Mouse (Mus musculus) frontal cortex, adult 2 months (tissue): ENCODE results near the gene Fbxw10. TPM values are rescaled to one million over a fixed set of nuclear protein-coding genes. Genes with fewer than 3 reads are reported as not detected.
A peak's percentile ranks its signal among the peaks of the same experiment; 100 is the strongest.

ENCODE experiments used
- DNase-seq, 2 experiments: peaks; one replicate each; pipeline ENCODE4 v3.0.0; 2022; ENCODE audit warnings: low spot score in 1 of 2; ENCODE audit errors: extremely low spot score in 1 of 2
- polyA plus RNA-seq: library from polyadenylated mRNA; depleted of rRNA; stranded (reverse); fragments of >200 nt; gene quantifications from 2 replicates; pipeline ENCODE4 v1.2.3, GENCODE M21; 2012

Gene Fbxw10
- polyA plus RNA-seq, 1 experiment, result 0.66 TPM

GRCm38 (mm10) chr11:62830387-62830786 is 16.5 kb upstream of the Fbxw10 start:
- DNase-seq, result no peak

DNA sequence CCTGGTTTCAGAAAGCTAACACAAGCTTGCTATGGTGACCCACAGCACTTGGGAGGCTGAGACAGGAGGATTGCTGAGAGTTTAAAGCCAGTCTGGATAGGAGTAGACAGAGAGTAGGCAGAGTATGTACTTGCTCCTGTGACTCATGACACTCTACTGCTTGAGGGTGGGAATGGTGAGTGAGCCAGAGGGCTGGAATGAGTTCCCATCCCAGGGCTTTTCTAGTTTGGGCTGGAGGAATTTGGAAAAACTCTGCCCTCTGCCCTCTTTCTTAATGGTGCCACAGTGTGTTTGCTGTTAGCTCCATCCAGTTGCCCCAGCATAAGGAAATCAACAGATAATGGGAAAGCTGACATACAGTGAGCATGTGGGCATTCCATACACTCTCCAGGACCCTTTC is 15.0 kb upstream of the Fbxw10 start:
- DNase-seq, result no peak

DNA sequence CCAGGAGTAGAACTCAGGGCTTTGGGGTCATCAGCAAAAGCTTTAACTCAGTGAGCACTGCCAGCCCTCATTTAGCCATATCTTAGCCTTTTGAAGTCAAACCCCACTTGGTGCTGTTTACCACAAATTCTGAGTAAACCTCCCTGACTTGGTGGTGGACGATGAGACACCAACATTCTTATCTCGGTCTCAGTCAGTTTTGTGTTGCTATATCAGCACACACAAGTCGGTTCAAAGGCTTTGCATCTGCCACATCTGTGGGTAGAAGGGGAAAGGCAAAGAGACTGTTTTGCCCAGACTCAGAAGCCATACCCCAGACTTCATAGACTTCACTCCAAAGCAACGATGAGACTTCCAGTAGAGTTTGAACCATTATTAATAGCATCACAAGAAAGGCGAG is 2.3 kb upstream of the Fbxw10 start:
- DNase-seq, result no peak

- DNase-seq, result no peak
Measured at GRCm38 (mm10) chr11:62845730-62846129, 1.1 kb upstream of the Fbxw10 start.

DNA sequence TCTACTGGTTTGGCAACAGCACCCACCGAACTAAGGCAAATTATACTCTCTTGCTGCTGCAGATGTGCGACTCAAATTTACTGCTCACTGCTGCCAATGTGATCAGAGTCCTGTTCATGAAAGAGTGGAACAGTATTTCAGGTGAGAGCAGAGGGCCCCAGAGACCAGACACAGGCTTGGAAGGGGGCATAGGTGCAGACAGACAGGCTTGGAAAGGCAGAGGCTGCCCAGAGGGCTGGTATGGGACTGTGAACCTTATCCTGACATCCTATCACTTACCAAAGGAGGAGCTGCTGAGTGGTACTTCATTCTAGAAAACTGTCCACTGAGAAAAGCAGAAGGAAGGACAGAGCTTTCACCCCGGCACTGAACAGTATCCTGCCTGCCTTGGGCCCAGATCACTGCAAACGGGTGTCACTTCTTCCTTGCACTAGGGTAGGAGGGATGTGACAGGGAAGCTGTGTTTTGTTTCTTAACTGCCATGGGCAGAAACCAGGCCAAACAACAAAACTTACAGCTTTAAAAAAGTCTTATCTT is 854 bp downstream of the Fbxw10 start:
- peak in 1 of 2 experiments; percentile 3 for DNase-seq

GRCm38 (mm10) chr11:62848301-62848700 is 1.4 kb downstream of the Fbxw10 start:
- DNase-seq, result no peak

DNA sequence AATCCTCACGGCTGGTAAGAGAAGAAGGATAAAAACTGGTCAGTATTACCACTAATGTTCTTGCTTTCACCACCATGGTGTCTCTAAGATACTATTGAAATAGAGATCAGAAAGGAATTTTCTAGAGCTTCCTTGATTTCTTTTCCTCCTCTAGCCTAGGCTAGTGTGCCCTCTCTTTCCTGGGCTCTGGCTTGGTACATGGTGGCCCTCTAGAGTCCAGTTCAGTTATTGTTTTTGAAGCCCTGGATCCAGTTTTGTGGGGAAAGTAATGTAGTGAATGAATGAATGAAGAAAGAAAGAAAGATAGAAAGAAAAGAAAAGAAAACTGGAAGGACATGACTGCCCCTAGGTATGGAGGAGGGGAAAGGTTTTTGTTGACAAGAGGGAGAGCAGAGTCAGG is 4.3 kb downstream of the Fbxw10 start:
- DNase-seq, result peak in 1 of 2 experiments; percentile 58

DNA sequence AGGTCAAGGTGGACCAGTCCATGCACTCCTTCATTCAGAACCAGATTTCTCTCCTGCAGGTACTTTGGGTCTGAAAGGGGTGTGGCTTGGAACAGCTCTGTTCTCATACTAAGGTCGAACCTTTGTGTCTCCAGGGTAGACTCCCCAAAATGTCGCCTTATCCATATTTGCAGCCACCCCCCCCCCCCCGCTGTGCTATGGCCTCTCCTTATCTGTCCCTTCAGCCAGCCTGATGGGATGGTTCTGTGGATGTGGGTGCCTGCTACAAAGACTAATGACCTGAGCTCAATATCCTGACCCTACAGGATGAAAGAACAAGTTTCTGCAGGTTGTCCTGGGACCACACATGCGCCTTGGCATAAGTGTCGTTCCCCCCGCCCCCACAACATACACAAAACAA is 6.5 kb downstream of the Fbxw10 start:
- no peak for DNase-seq

GRCm38 (mm10) chr11:62865562-62865961 is 18.7 kb downstream of the Fbxw10 start:
- no peak for DNase-seq

GRCm38 (mm10) chr11:62866685-62867084 is 19.8 kb downstream of the Fbxw10 start:
- DNase-seq, result no peak

GRCm38 (mm10) chr11:62869201-62869600 is 22.3 kb downstream of the Fbxw10 start:
- no peak for DNase-seq

- no peak for DNase-seq
Measured at GRCm38 (mm10) chr11:62869715-62870371, 23.0 kb downstream of the Fbxw10 start.

GRCm38 (mm10) chr11:62873479-62873878 is 26.6 kb downstream of the Fbxw10 start:
- DNase-seq, result no peak

GRCm38 (mm10) chr11:62875696-62876095 is 28.8 kb downstream of the Fbxw10 start:
- DNase-seq, result no peak

DNA sequence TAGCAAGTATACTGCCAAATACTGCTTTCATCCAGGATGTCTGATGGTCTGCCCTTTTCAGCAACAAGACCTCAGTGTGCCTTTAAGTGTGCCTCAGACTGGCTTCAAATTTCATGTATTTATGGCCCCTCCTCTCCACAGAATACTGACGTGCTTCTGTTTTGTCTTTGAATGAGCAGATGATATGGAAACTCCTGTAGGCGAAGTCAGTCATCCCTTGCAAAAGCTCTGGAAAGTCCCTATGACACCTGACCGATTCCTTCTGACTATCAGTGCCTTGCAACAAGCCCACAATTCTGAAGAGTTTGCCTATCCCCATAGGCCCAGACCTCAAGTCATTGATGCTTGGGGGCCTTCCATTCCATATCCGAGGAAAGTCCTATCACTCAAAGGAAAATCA is 29.6 kb downstream of the Fbxw10 start:
- DNase-seq, result no peak

- no peak for DNase-seq
Measured at GRCm38 (mm10) chr11:62877391-62877790, 30.5 kb downstream of the Fbxw10 start.

GRCm38 (mm10) chr11:62878728-62879127 is 31.9 kb downstream of the Fbxw10 start:
- peak in 1 of 2 experiments; percentile 48 for DNase-seq

- peak; percentile 96 to 99 for DNase-seq
Measured at GRCm38 (mm10) chr11:62879220-62880048, 32.6 kb downstream of the Fbxw10 start, which contains the start of gene Tvp23b. Gene Tvp23b (plus strand): TSS chr11:62879455.

DNA sequence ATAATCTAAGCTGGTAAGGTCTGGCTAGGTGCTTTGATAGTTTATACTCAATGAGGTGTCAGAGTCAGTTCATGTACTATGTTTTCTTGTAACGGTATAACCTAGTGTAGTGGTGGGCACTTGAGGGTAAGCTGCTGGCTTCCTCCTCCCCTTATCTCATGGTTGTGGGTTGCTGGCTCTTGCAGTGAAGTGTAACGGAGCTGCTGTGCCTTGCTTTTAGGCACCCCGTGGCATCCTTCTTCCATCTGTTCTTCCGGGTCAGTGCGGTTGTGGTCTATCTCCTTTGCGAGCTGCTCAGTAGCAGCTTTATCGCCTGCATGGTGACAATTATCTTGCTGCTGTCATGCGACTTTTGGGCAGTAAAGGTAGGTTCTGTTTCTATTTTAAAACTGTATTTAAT is 36.5 kb downstream of the Fbxw10 start:
- DNase-seq, result no peak

GRCm38 (mm10) chr11:62885323-62885722 is 38.5 kb downstream of the Fbxw10 start:
- DNase-seq, result no peak

GRCm38 (mm10) chr11:62890796-62891195 is 43.9 kb downstream of the Fbxw10 start:
- DNase-seq, result no peak

GRCm38 (mm10) chr11:62891763-62892162 is 44.9 kb downstream of the Fbxw10 start:
- DNase-seq, result no peak
